Mouse (Mus musculus): ENCODE data around the gene Unc13d. TPM values are rescaled to one million over a fixed set of nuclear protein-coding genes. Genes with fewer than 3 reads are reported as not detected.
A peak's percentile ranks its signal among the peaks of the same experiment; 100 is the strongest.
"Not testable (repeated sequence)": the region's sequence is repeated elsewhere in the genome, so short reads cannot be mapped to it uniquely, and the experiment has no call there.

The Unc13d gene
- total RNA-seq, 2 experiments from 2014 or later = 1.3 to 2.1 TPM

DNA sequence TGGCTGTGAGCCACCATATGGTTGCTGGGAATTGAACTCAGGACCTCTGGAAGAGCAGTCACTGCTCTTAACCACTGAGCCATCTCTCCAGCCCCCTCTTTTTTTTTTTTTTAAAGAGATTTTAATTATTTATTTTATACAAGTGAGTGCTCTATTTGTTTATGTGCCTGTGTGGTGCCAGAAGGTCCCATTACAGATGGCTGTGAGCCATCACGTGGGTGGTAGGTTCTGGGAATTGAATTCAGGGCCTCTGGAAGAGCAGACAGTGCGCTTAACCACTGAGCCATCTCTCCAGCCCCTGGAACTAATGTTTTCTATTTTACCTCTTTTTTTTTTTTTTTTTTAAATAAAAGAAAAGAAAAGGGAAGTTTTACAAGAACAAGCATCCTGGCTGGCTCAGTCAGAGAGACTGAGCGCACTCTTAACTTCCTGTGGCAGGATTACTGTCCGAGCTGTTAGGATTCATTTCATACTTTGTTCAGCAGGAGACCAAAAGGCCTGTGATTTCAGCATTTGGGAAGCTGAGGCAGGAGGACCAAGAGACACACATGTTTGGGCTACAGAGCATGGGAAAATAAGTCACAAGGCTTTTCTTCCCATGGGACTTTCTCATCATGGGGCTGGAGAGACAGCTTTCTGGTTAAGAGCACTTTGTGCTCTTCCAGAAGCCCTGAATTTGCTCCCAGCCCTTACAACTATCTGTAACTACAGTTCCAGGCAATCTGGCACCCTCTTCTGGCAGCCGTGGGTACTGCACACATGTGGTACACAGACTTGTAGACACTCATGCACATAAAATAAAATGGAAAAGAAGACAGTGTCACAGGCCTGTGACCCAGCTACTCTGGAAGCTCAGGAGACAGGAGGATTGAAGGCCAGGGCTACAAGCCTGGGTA, 18.7 kb upstream of the Unc13d start:
- no peak overlapping the region for H3K4me3 ChIP-seq
- TF ChIP-seq CTCF (conservative IDR thresholded peaks at IDR 0.05) = peak; percentile 72
- no peak overlapping the region for H3K27ac ChIP-seq
- DNase-seq (ENCODE audit: low spot score in 2 of 2) = no peak

DNA sequence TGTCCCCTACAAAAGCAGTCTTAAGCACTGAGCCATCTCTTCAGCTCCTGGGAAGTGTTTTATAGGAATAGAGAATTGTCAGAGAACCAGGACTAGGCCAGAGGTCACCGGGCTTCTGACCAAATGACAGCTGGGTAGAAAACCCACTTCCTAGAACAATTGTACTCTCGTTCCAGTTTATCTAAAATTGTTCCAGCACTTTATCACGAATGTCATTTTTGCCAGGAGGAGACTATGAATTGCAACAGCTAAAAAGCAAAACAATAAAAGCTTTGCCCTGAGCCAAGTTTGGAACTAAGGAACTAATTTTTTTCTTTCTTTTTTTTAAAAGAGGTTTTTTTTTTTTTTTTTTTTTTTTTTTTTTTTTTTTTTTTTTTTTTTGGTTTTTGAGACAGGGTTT, 17.8 kb upstream of the Unc13d start:
- H3K4me3 ChIP-seq = no peak overlapping the region
- DNase-seq (ENCODE audit: low spot score in 2 of 2) = no peak
- no peak overlapping the region for H3K27ac ChIP-seq
- no peak for TF ChIP-seq CTCF (conservative IDR thresholded peaks at IDR 0.05)

GRCm38 (mm10) chr11:116093771-116094565, 16.2 kb upstream of the Unc13d start:
- no peak overlapping the region for H3K4me3 ChIP-seq
- no peak for DNase-seq (ENCODE audit: low spot score in 2 of 2)
- TF ChIP-seq CTCF (conservative IDR thresholded peaks at IDR 0.05) = no peak

DNA sequence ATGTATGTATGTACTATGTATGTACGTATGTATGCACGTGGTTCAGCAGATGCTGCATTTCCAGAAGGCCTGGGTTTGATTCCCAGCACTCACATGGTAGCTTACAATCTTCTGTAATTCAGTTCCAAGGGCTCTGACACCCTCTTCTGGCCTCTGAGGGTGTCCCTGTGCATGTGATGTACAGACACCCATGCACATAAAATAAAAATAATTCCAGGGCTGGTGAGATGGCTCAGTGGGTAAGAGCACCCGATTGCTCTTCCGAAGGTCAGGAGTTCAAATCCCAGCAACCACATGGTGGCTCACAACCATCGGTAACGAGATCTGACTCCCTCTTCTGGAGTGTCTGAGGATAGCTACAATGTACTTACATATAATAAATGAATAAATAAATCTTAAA, 15.2 kb upstream of the Unc13d start:
- 0 out of 2 replicates have a peak, but pooled peaks have one; percentile 7 for TF ChIP-seq CTCF (conservative IDR thresholded peaks at IDR 0.05)

More at GRCm38 (mm10) chr11:116093771-116094565, 16.2 kb upstream of the Unc13d start:
- peak overlapping the region; percentile 63 for H3K27ac ChIP-seq

DNA sequence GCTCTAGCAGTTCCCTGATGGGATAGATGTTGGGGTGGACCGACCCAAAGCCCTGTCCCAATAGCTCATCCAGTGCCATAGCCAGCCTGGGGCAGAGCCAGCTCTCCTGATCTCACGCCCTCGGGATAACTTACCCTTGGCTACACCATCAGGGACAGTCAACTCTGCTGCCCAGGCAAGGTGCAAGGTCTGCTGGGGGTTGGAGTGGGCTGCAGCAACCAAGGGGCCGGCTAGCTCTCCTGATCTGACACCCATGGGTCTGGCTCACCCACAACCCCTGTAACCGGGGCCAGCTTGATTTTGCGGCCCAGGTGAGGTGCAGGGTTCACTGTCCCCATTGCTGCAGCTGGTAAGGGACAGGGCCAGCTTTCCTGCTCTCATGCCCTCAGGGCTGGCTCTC, 13.8 kb upstream of the Unc13d start:
- DNase-seq (ENCODE audit: low spot score in 2 of 2) = no peak
- no peak overlapping the region for H3K27ac ChIP-seq
- no peak overlapping the region for H3K4me3 ChIP-seq
- TF ChIP-seq CTCF (conservative IDR thresholded peaks at IDR 0.05) = no peak

More for the DNA sequence above, 15.2 kb upstream of the Unc13d start:
- not testable (repeated sequence) for H3K4me3 ChIP-seq; H3K27ac ChIP-seq; DNase-seq (ENCODE audit: low spot score in 2 of 2)

DNA sequence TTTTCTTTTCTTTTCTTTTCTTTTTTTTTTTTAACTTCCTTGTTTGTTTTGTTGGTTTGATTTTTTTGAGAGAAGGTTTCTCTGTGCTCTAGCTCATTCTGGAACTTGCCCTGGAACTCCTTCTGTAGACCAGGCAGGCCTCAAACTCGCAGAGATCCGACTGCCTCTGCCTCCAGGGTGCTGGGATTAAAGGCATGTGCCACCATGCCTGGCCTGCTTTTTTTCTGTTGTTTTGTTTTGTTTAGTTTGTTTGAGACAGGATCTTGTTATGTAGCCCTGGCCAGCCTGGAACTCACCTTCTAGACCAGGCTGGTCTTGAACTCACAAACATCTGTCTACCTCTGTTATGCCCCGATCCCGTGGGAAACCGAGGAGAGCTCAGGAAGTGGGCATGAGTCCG, 11.8 kb upstream of the Unc13d start:
- Histone ChIP-seq H3K4me3 (no peak overlapping the region), H3K27ac (no peak overlapping the region)
- TF ChIP-seq CTCF (conservative IDR thresholded peaks at IDR 0.05) = no peak
- no peak for DNase-seq (ENCODE audit: low spot score in 2 of 2)

- no peak for DNase-seq (ENCODE audit: low spot score in 2 of 2)
- no peak overlapping the region for H3K27ac ChIP-seq
- no peak overlapping the region for H3K4me3 ChIP-seq
- peak; percentile 64 for TF ChIP-seq CTCF (conservative IDR thresholded peaks at IDR 0.05)
These were observed 11.1 kb upstream of the Unc13d start for GRCm38 (mm10) chr11:116088741-116089394.

- no peak for TF ChIP-seq CTCF (conservative IDR thresholded peaks at IDR 0.05)
- H3K4me3 ChIP-seq = no peak overlapping the region
- no peak for DNase-seq (ENCODE audit: low spot score in 2 of 2)
- no peak overlapping the region for H3K27ac ChIP-seq
These were observed 10.4 kb upstream of the Unc13d start for GRCm38 (mm10) chr11:116088188-116088587.

- H3K4me3 ChIP-seq = peak overlapping the region; percentile 69
- peak overlapping the region; percentile 93 for H3K27ac ChIP-seq
- peak; percentile 81 to 85 for DNase-seq (ENCODE audit: low spot score in 2 of 2)
- peak; percentile 91 for TF ChIP-seq CTCF (conservative IDR thresholded peaks at IDR 0.05)
These were observed 9.7 kb upstream of the Unc13d start for GRCm38 (mm10) chr11:116087194-116088130.

DNA sequence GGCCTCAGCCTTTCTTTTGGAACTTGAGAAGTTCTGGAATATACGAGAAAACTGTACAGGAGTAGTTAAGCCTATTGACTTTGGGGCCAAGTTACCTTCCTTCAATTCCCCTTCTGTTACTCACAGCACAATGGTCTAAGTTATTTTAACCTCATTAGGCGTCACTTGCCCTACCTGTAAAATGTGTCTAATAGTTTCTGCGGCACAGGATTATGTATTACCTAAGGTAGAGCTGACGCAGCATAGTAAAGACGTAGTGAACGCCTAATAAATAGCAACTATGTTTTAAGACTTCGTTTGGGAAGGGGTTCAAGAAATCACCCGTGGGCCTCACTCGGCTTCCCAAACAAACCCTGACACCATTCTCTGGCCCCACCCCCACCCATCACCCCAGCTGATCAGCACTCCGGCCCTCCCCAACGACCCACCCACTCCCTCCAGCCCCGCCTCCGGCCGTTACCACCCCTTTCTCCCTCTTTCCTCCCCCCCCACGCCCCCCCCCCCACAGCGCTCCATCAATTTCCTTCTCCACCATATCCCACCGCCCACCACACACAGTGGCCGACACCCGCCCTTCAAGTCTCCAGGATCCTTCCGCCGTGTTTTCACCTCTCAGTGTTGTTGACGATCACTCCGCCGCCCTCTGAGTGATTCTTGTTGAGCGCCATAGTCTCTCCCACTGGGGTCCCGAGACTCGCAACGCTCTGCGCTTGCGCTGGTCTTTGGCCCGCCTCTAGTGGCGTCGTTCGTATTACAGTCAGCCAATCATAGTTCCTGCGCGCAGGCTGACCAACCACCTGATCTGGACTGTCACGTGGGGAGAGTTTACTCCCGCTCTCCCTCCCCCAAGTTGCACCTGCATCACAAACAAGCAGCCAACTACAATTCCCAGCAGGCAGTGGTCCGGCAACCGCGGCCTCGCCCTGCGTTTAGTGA, 8.8 kb upstream of the Unc13d start, which contains the start of gene Wbp2:
Wbp2 (minus strand) TSS at position 738 of the 936 bp plus-strand sequence.
- peak within 1 kb of the TSS; percentile 69 for H3K4me3 ChIP-seq
- peak; percentile 94 to 99 for DNase-seq (ENCODE audit: low spot score in 2 of 2)
- peak; percentile 61 for TF ChIP-seq CTCF (conservative IDR thresholded peaks at IDR 0.05)
- H3K27ac ChIP-seq = peak within 1 kb of the TSS; percentile 93

GRCm38 (mm10) chr11:116084166-116084565, 6.4 kb upstream of the Unc13d start:
- H3K4me3 ChIP-seq = no peak overlapping the region
- no peak overlapping the region for H3K27ac ChIP-seq
- no peak for TF ChIP-seq CTCF (conservative IDR thresholded peaks at IDR 0.05)
- DNase-seq (ENCODE audit: low spot score in 2 of 2) = no peak
